Mouse (Mus musculus) MEL (cell line): ENCODE measurements at regions not wholly inside any gene's neighbourhood (a gene's known extent, or its start where the extent isn't known, plus 50 kb on each side); places are given as distances from the start of the nearest gene placed in this dataset.

Experiments used
- DNase-seq: peaks from one replicate; pipeline ENCODE4 v3.0.0; 2011; ENCODE audit warnings: low read depth, low spot score
- H3K27ac ChIP-seq: 2 replicates; pipeline ENCODE4 v1.5.1; 2012; ENCODE audit warnings: low read depth, mild to moderate bottlenecking, control low read depth, low read length, moderate library complexity; ENCODE audit not compliant: control insufficient read depth
- H3K27me3 ChIP-seq, 2 experiments: fragments of 150-350 bp in 1 of 2; sonication (generic) in 1 of 2; 2 replicates each; pipeline ENCODE4 v1.6.1; 2012; ENCODE audit warnings: low read length in 2 of 2, mild to moderate bottlenecking in 2 of 2, improper control_type of control experiment in 1 of 2, moderate library complexity in 1 of 2; ENCODE audit not compliant: insufficient read depth in 2 of 2, control insufficient read depth in 1 of 2
- H3K36me3 ChIP-seq, 2 experiments: 2 replicates each; pipeline ENCODE4 v1.6.1; 2012 to 2014; ENCODE audit warnings: low read length in 2 of 2, improper control_type of control experiment in 1 of 2, inconsistent platforms in 1 of 2, mild to moderate bottlenecking in 1 of 2; ENCODE audit not compliant: insufficient read depth in 2 of 2, control insufficient read depth in 1 of 2
- H3K4me1 ChIP-seq, 2 experiments: fragments of 150-350 bp in 1 of 2; sonication (generic) in 1 of 2; 2 replicates each; pipeline ENCODE4 v1.6.1; 2012; ENCODE audit warnings: low read length in 2 of 2, improper control_type of control experiment in 1 of 2, mild to moderate bottlenecking in 1 of 2; ENCODE audit not compliant: insufficient read depth in 2 of 2, control insufficient read depth in 1 of 2
- H3K4me3 ChIP-seq, 2 experiments: fragments of 150-350 bp in 1 of 2; sonication (generic) in 1 of 2; 2 replicates each; pipeline ENCODE4 v1.5.1; 2012; ENCODE audit warnings: low read depth in 2 of 2, low read length in 2 of 2, mild to moderate bottlenecking in 2 of 2, moderate library complexity in 2 of 2, control low read depth in 1 of 2, improper control_type of control experiment in 1 of 2; ENCODE audit not compliant: control insufficient read depth in 1 of 2, insufficient read depth in 1 of 2
- H3K79me2 ChIP-seq: 2 replicates; pipeline ENCODE4 v1.6.1; 2012; ENCODE audit warnings: mild to moderate bottlenecking, low read length, moderate library complexity; ENCODE audit not compliant: control insufficient read depth, poor library complexity, insufficient read depth
- H3K9ac ChIP-seq: 2 replicates; pipeline ENCODE4 v1.6.1; 2012; ENCODE audit warnings: low read depth, mild to moderate bottlenecking, control low read depth, low read length, moderate library complexity; ENCODE audit not compliant: control insufficient read depth, poor library complexity, severe bottlenecking
- H3K9me3 ChIP-seq: fragments of 150-350 bp; sonication (generic); replicated peaks from 2 replicates; pipeline ENCODE4 v1.6.1; 2012; ENCODE audit warnings: mild to moderate bottlenecking, low read length, improper control_type of control experiment, moderate library complexity; ENCODE audit not compliant: insufficient read depth
- BHLHE40 ChIP-seq: IDR thresholded peaks from 2 replicates; pipeline ENCODE4 v1.6.1; 2012; ENCODE audit warnings: low read depth, mild to moderate bottlenecking, inconsistent platforms, low read length, improper control_type of control experiment, borderline replicate concordance
- CHD1 ChIP-seq: IDR thresholded peaks from 2 replicates; pipeline ENCODE4 v1.6.1; 2012; ENCODE audit warnings: low read depth, mild to moderate bottlenecking, inconsistent platforms, low read length, improper control_type of control experiment
- CHD2 ChIP-seq: IDR thresholded peaks from 2 replicates; pipeline ENCODE4 v1.6.1; 2011; ENCODE audit warnings: low read length, improper control_type of control experiment
- CTCF ChIP-seq, 3 experiments: IDR thresholded peaks in 2 of 3; conservative IDR thresholded peaks in 1 of 3; 2 replicates each; pipeline ENCODE4 v1.5.1; 2011 to 2012; ENCODE audit warnings: low read length in 3 of 3, low read depth in 2 of 3, mild to moderate bottlenecking in 2 of 3, improper control_type of control experiment in 1 of 3, inconsistent platforms in 1 of 3, mixed read lengths in 1 of 3, moderate library complexity in 1 of 3; ENCODE audit not compliant: control insufficient read depth in 1 of 3, insufficient read depth in 1 of 3, poor library complexity in 1 of 3, severe bottlenecking in 1 of 3
- E2F4 ChIP-seq: IDR thresholded peaks from 2 replicates; pipeline ENCODE4 v1.6.1; 2011; ENCODE audit warnings: low read depth, low read length, improper control_type of control experiment, borderline replicate concordance
- ELF1 ChIP-seq: IDR thresholded peaks from 2 replicates; pipeline ENCODE4 v1.6.1; 2014; ENCODE audit warnings: low read depth, mild to moderate bottlenecking, inconsistent platforms, low read length, improper control_type of control experiment, moderate library complexity
- GATA1 ChIP-seq: IDR thresholded peaks from 2 replicates; pipeline ENCODE4 v1.6.1; 2011; ENCODE audit warnings: low read depth, low read length, improper control_type of control experiment
- HCFC1 ChIP-seq: IDR thresholded peaks from 2 replicates; pipeline ENCODE4 v1.6.1; 2012; ENCODE audit warnings: low read depth, mild to moderate bottlenecking, inconsistent platforms, low read length, improper control_type of control experiment, moderate library complexity
- JUND ChIP-seq: IDR thresholded peaks from 2 replicates; pipeline ENCODE4 v1.6.1; 2011; ENCODE audit warnings: low read depth, mild to moderate bottlenecking, improper control_type of control experiment, low read length
- KAT2A ChIP-seq: conservative IDR thresholded peaks from 2 replicates; pipeline ENCODE4 v1.6.1; 2012; ENCODE audit warnings: low read depth, low read length, improper control_type of control experiment, inconsistent platforms
- MAX ChIP-seq: IDR thresholded peaks from 2 replicates; pipeline ENCODE4 v1.6.1; 2011; ENCODE audit warnings: low read length, improper control_type of control experiment
- MYB ChIP-seq: IDR thresholded peaks from 2 replicates; pipeline ENCODE4 v1.6.1; 2011; ENCODE audit warnings: mild to moderate bottlenecking, low read depth, low read length, improper control_type of control experiment
- MYC ChIP-seq: IDR thresholded peaks from 2 replicates; pipeline ENCODE4 v1.6.1; 2011; ENCODE audit warnings: low read depth, mild to moderate bottlenecking, low read length, improper control_type of control experiment, moderate library complexity
- NELFE ChIP-seq: IDR thresholded peaks from 2 replicates; pipeline ENCODE4 v1.6.1; 2011; ENCODE audit warnings: low read depth, low read length, improper control_type of control experiment
- NRF1 ChIP-seq: IDR thresholded peaks from 2 replicates; pipeline ENCODE4 v1.6.1; 2014; ENCODE audit warnings: low read depth, mild to moderate bottlenecking, inconsistent platforms, low read length, improper control_type of control experiment, moderate library complexity; ENCODE audit not compliant: poor library complexity, insufficient read depth, severe bottlenecking
- POLR2AphosphoS2 ChIP-seq: IDR thresholded peaks from 2 replicates; pipeline ENCODE4 v1.6.1; 2011; ENCODE audit warnings: low read length, improper control_type of control experiment
- POLR2AphosphoS5 ChIP-seq: IDR thresholded peaks from 2 replicates; pipeline ENCODE4 v1.6.1; 2012; ENCODE audit warnings: low read depth, borderline replicate concordance, mild to moderate bottlenecking, inconsistent platforms, low read length, moderate library complexity, mixed read lengths
- UBTF ChIP-seq: IDR thresholded peaks from 2 replicates; pipeline ENCODE4 v1.6.1; 2012; ENCODE audit warnings: low read depth, mild to moderate bottlenecking, inconsistent platforms, low read length, improper control_type of control experiment, moderate library complexity, borderline replicate concordance; ENCODE audit not compliant: insufficient read depth
- USF1 ChIP-seq: IDR thresholded peaks from 2 replicates; pipeline ENCODE4 v1.6.1; 2014; ENCODE audit warnings: low read depth, mild to moderate bottlenecking, inconsistent platforms, low read length, improper control_type of control experiment, moderate library complexity
- ZMIZ1 ChIP-seq: IDR thresholded peaks from 2 replicates; pipeline ENCODE4 v1.6.1; 2012; ENCODE audit warnings: low read depth, mild to moderate bottlenecking, inconsistent platforms, low read length, improper control_type of control experiment, moderate library complexity
- ZNF384 ChIP-seq: IDR thresholded peaks from 2 replicates; pipeline ENCODE4 v1.6.1; 2012; ENCODE audit warnings: low read depth, mild to moderate bottlenecking, inconsistent platforms, low read length, improper control_type of control experiment

- H3K4me1 ChIP-seq, result no peaks in the 10 kb centered on the region
- no peak for TF ChIP-seq BHLHE40
- no peak for TF ChIP-seq CTCF (IDR thresholded peaks at IDR 0.05 in 2 of 3, conservative IDR thresholded peaks at IDR 0.05 in 1 of 3; ENCODE audit: control insufficient read depth in 1 of 3, insufficient read depth in 1 of 3, low read depth in 2 of 3, low read length in 3 of 3, poor library complexity in 1 of 3, severe bottlenecking in 1 of 3)
- TF ChIP-seq CHD2, result no peak
- no peak for TF ChIP-seq E2F4
- TF ChIP-seq POLR2AphosphoS2, result no peak
- TF ChIP-seq HCFC1, result no peak
- TF ChIP-seq UBTF, result no peak
- no peak overlapping the region for H3K27ac ChIP-seq
- no peak overlapping the region for H3K4me3 ChIP-seq
- H3K79me2 ChIP-seq, result no peaks in the 10 kb centered on the region
- H3K36me3 ChIP-seq, result no peaks in the 10 kb centered on the region
- no peaks in the 10 kb centered on the region; a peak in 1 of 4 replicates for H3K27me3 ChIP-seq
- H3K9ac ChIP-seq, result no peak overlapping the region
- no peak for DNase-seq
- H3K9me3 ChIP-seq, result no peaks in the 10 kb centered on the region
These were observed 483.8 kb downstream of the Meis1 start for GRCm38 (mm10) chr11:18534807-18535591.

GRCm38 (mm10) chr11:18531264-18532110 is 487.3 kb downstream of the Meis1 start:
- no peak for TF ChIP-seq E2F4
- no peak for TF ChIP-seq MAX
- no peak for TF ChIP-seq NRF1
- TF ChIP-seq ELF1, result no peak
- TF ChIP-seq BHLHE40, result no peak
- TF ChIP-seq MYC, result no peak
- no peak for TF ChIP-seq USF1
- no peak for TF ChIP-seq POLR2AphosphoS5
- TF ChIP-seq ZNF384, result no peak
- no peak for TF ChIP-seq CHD1
- no peak for TF ChIP-seq CTCF (IDR thresholded peaks at IDR 0.05 in 2 of 3, conservative IDR thresholded peaks at IDR 0.05 in 1 of 3; ENCODE audit: control insufficient read depth in 1 of 3, insufficient read depth in 1 of 3, low read depth in 2 of 3, low read length in 3 of 3, poor library complexity in 1 of 3, severe bottlenecking in 1 of 3)
- no peak for TF ChIP-seq MYB
- no peak for TF ChIP-seq JUND
- TF ChIP-seq GATA1, result no peak
- no peak for TF ChIP-seq ZMIZ1
- TF ChIP-seq KAT2A, result no peak
- no peak for TF ChIP-seq NELFE
- no peak overlapping the region for H3K4me3 ChIP-seq
- no peaks in the 10 kb centered on the region for H3K79me2 ChIP-seq
- no peak for DNase-seq
- H3K27me3 ChIP-seq, result no peaks in the 10 kb centered on the region; a peak in 1 of 4 replicates
- no peaks in the 10 kb centered on the region for H3K9me3 ChIP-seq
- no peaks in the 10 kb centered on the region for H3K4me1 ChIP-seq
- H3K9ac ChIP-seq, result no peak overlapping the region
- no peak overlapping the region for H3K27ac ChIP-seq
- no peaks in the 10 kb centered on the region for H3K36me3 ChIP-seq
